Mouse (Mus musculus) hindbrain, postnatal 0 days (tissue): Measurements from ENCODE around the gene Ak5. TPM values are rescaled to one million over a fixed set of nuclear protein-coding genes. Genes with fewer than 3 reads are reported as not detected.
"Not testable (repeated sequence)": the region's sequence is repeated elsewhere in the genome, so short reads cannot be mapped to it uniquely, and the experiment has no call there.

Experiments
- ATAC-seq: fragments of 200-750 bp; cut with Nextera tagmentation; 2 replicates; pipeline ENCODE4 v1.8.0; 2017; ENCODE audit warnings: mild to moderate bottlenecking, moderate TSS enrichment, moderate library complexity
- DNase-seq: peaks from one replicate; pipeline ENCODE4 v3.0.0-alpha.2; 2015; ENCODE audit warnings: low spot score
- H3K27ac ChIP-seq: fragments of 300-500 bp; sonication (generic); 2 replicates; pipeline ENCODE4 v1.5.1; 2014; ENCODE audit warnings: mild to moderate bottlenecking
- H3K27me3 ChIP-seq: fragments of 300-500 bp; sonication (generic); 2 replicates; pipeline ENCODE4 v1.6.1; 2014; ENCODE audit warnings: low read length, mixed read lengths; ENCODE audit not compliant: insufficient read depth
- H3K36me3 ChIP-seq: fragments of 300-500 bp; sonication (generic); 2 replicates; pipeline ENCODE4 v1.6.1; 2014; ENCODE audit warnings: low read length, mixed read lengths; ENCODE audit not compliant: insufficient read depth
- H3K4me1 ChIP-seq: fragments of 300-500 bp; sonication (generic); 2 replicates; pipeline ENCODE4 v1.6.1; 2014; ENCODE audit warnings: antibody characterized with exemption, low read length, mixed read lengths; ENCODE audit not compliant: insufficient read depth
- H3K4me2 ChIP-seq: fragments of 300-500 bp; sonication (generic); 2 replicates; pipeline ENCODE4 v1.6.1; 2014; ENCODE audit warnings: low read depth, mild to moderate bottlenecking, low read length, moderate library complexity, mixed read lengths
- H3K4me3 ChIP-seq: fragments of 300-500 bp; sonication (generic); 2 replicates; pipeline ENCODE4 v1.5.1; 2014; ENCODE audit warnings: low read length
- H3K9ac ChIP-seq: fragments of 300-500 bp; sonication (generic); replicated peaks from 2 replicates; pipeline ENCODE4 v1.6.1; 2014; ENCODE audit warnings: mild to moderate bottlenecking, low read length, moderate library complexity, mixed read lengths
- H3K9me3 ChIP-seq: fragments of 300-500 bp; sonication (generic); 2 replicates; pipeline ENCODE4 v1.6.1; 2016; ENCODE audit warnings: low read length, mixed read lengths
- CTCF ChIP-seq: IDR thresholded peaks from 2 replicates; pipeline ENCODE4 v1.5.1; 2016; ENCODE audit warnings: antibody characterized with exemption, control low read depth, low read depth
- WGBS: fragments of 180-500 bp; shearing (Covaris S2); extraction: QIAGEN DNeasy Blood & Tissue Kit; methylation state at CpG from one replicate; pipeline ENCODE4 v1.1.7; 2014; 5-methylcytosine and 5-hydroxymethylcytosine counted together
- polyA plus RNA-seq: library from polyadenylated mRNA; unstranded; fragments of >200 nt; fragmentation: Nextera tagmentation; extraction: Ambion mirVana; gene quantifications from 2 replicates; pipeline ENCODE4 v1.2.1, GENCODE M21; 2015
- total RNA-seq: library from RNA; depleted of rRNA; stranded (reverse); fragments of >200 nt; gene quantifications from 2 replicates; pipeline ENCODE4 v1.2.3, GENCODE M21; 2014

Ak5 gene
- total and polyA plus RNA-seq, 2 experiments from 2014 or later: 14.8 to 18.8 TPM

DNA sequence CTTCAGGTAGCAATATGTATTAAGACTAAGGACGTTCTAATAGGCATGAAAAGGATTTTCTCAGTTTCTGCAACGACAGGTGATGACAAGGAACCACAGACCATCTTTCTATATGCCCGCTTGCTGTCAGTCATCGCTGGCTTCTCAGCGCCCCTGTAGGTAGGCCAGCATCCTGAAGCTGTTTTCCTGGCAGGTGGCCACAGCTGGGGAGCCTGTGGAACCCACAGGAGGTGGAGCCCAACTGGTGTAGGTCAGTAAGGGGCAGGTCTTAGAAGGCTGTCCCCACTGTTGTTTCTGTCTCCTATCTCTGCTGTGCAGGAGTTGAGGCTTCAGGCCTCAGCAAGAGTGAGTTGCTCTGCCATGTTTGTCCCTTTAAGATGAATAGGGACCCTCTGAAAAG, 37.7 kb upstream of the Ak5 start:
- H3K27ac ChIP-seq: no peak overlapping the region
- no peak for DNase-seq
- no peak overlapping the region for H3K4me3 ChIP-seq
- no peak for TF ChIP-seq CTCF
- H3K4me1 ChIP-seq: no peaks in the 10 kb centered on the region
- H3K36me3 ChIP-seq: no peaks in the 10 kb centered on the region
- no peaks in the 10 kb centered on the region for H3K27me3 ChIP-seq
- ATAC-seq: no peak
- H3K9me3 ChIP-seq: no peaks in the 10 kb centered on the region
- no peak overlapping the region for H3K9ac ChIP-seq
- WGBS: 75% methylated on average over 5 of the region's 5 CpGs
- no peak overlapping the region for H3K4me2 ChIP-seq

- peak overlapping the region; percentile 15 for H3K4me3 ChIP-seq
- DNase-seq (peak; percentile 50), ATAC-seq (no peak)
- peak overlapping the region; percentile 30; the same call in 1 of the 2 replicates for H3K4me2 ChIP-seq
- no peak overlapping the region for H3K9ac ChIP-seq
- H3K27ac ChIP-seq: no peak overlapping the region
- H3K27me3 ChIP-seq: no peaks in the 10 kb centered on the region
- H3K4me1 ChIP-seq: no peaks in the 10 kb centered on the region
- no peak for TF ChIP-seq CTCF
- 50% methylated on average over 8 of the region's 8 CpGs for WGBS
- no peaks in the 10 kb centered on the region for H3K36me3 ChIP-seq
- no peaks in the 10 kb centered on the region for H3K9me3 ChIP-seq
Measured at GRCm38 (mm10) chr3:152702274-152702843, 34.2 kb upstream of the Ak5 start.

GRCm38 (mm10) chr3:152701536-152701935, 33.4 kb upstream of the Ak5 start:
- not testable (repeated sequence) for H3K9me3 ChIP-seq

DNA sequence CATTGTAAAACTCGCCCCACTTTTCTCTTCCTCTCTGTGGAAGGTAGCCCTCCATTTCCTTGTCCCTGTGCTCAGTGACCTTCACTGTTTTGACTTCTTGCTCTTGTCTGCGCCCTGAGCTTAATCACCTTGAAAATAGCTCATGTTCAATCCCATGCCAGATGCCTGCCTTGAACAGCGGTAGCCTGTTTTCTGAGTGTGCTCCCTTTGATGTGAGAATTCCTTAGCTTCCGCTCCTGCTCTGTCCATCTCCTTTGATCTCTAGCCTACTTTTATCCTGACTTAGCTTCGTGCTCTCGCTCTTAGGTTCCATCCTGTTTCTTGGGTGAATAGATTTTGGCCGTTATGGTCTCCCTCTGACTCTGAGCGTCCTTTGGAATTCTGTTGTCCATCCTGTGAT, 31.1 kb upstream of the Ak5 start:
- Histone ChIP-seq H3K4me2 (no peak overlapping the region), H3K27me3 (no peaks in the 10 kb centered on the region), H3K4me1 (no peaks in the 10 kb centered on the region), H3K27ac (no peak overlapping the region), H3K9ac (no peak overlapping the region), H3K36me3 (no peaks in the 10 kb centered on the region), H3K4me3 (no peak overlapping the region), H3K9me3 (no peaks in the 10 kb centered on the region)
- WGBS: 75% methylated on average over 8 of the region's 8 CpGs
- no peak for ATAC-seq
- TF ChIP-seq CTCF: no peak
- no peak for DNase-seq

More at GRCm38 (mm10) chr3:152701536-152701935, 33.4 kb upstream of the Ak5 start:
- H3K4me1 ChIP-seq, DNase-seq, H3K27ac ChIP-seq, H3K4me2 ChIP-seq, H3K9ac ChIP-seq, H3K4me3 ChIP-seq, H3K36me3 ChIP-seq, H3K27me3 ChIP-seq: not testable (repeated sequence)
- WGBS: 95% methylated on average over 8 of the region's 8 CpGs
- peak; percentile 7; the same call in 1 of the 2 replicates for ATAC-seq

- Histone ChIP-seq H3K36me3 (no peaks in the 10 kb centered on the region), H3K4me3 (no peak overlapping the region), H3K4me1 (no peaks in the 10 kb centered on the region), H3K27me3 (no peaks in the 10 kb centered on the region), H3K4me2 (no peak overlapping the region), H3K27ac (no peak overlapping the region), H3K9me3 (no peaks in the 10 kb centered on the region), H3K9ac (no peak overlapping the region)
- no peak for TF ChIP-seq CTCF
- ATAC-seq (no peak), DNase-seq (no peak)
- 87% methylated on average over 5 of the region's 5 CpGs for WGBS
Measured at GRCm38 (mm10) chr3:152698017-152698416, 29.9 kb upstream of the Ak5 start.

- no peaks in the 10 kb centered on the region for H3K9me3 ChIP-seq
- H3K4me1 ChIP-seq: no peaks in the 10 kb centered on the region
- 94% methylated on average over 3 of the region's 3 CpGs for WGBS
- no peaks in the 10 kb centered on the region for H3K27me3 ChIP-seq
- no peak overlapping the region for H3K4me2 ChIP-seq
- no peak overlapping the region for H3K9ac ChIP-seq
- TF ChIP-seq CTCF: no peak
- H3K4me3 ChIP-seq: no peak overlapping the region
- no peak for ATAC-seq
- H3K27ac ChIP-seq: no peak overlapping the region
- no peaks in the 10 kb centered on the region for H3K36me3 ChIP-seq
- no peak for DNase-seq
Measured at GRCm38 (mm10) chr3:152694950-152695349, 26.8 kb upstream of the Ak5 start.

- Histone ChIP-seq H3K9me3 (no peaks in the 10 kb centered on the region), H3K4me1 (no peaks in the 10 kb centered on the region), H3K9ac (no peak overlapping the region), H3K4me2 (no peak overlapping the region), H3K27ac (no peak overlapping the region), H3K27me3 (no peaks in the 10 kb centered on the region), H3K36me3 (no peaks in the 10 kb centered on the region), H3K4me3 (no peak overlapping the region)
- TF ChIP-seq CTCF: no peak
- ATAC-seq (no peak), DNase-seq (no peak)
- WGBS: 83% methylated on average over 9 of the region's 9 CpGs
Measured at GRCm38 (mm10) chr3:152689105-152689504, 20.9 kb upstream of the Ak5 start.
